Mouse (Mus musculus) ES-E14 (cell line): Measurements from ENCODE around the gene Cd163. TPM values are rescaled to one million over a fixed set of nuclear protein-coding genes. Genes with fewer than 3 reads are reported as not detected.

Source experiments
- DNase-seq: peaks from one replicate; pipeline ENCODE4 v3.0.0-alpha.2; 2013; ENCODE audit warnings: low read depth, low spot score
- H3K27ac ChIP-seq: 2 replicates; pipeline ENCODE4 v1.5.1; 2012; ENCODE audit warnings: low read depth, mild to moderate bottlenecking, low read length, moderate library complexity, mixed read lengths; ENCODE audit not compliant: poor library complexity, insufficient read depth, severe bottlenecking
- H3K36me3 ChIP-seq: 2 replicates; pipeline ENCODE4 v1.6.1; 2012; ENCODE audit warnings: mild to moderate bottlenecking, low read length, moderate library complexity, mixed read lengths; ENCODE audit not compliant: control insufficient read depth, poor library complexity, insufficient read depth, severe bottlenecking
- H3K4me1 ChIP-seq, 2 experiments: fragments of 150-350 bp in 1 of 2; sonication (generic) in 1 of 2; 2 replicates each; pipeline ENCODE4 v1.6.1; 2012; ENCODE audit warnings: low read length in 2 of 2, mild to moderate bottlenecking in 1 of 2, mixed read lengths in 1 of 2; ENCODE audit not compliant: control insufficient read depth in 2 of 2, insufficient read depth in 2 of 2, poor library complexity in 1 of 2
- H3K4me3 ChIP-seq, 2 experiments: fragments of 150-350 bp in 1 of 2; sonication (generic) in 1 of 2; 2 replicates each; pipeline ENCODE4 v1.5.1; 2012; ENCODE audit warnings: low read length in 2 of 2, low read depth in 1 of 2, mild to moderate bottlenecking in 1 of 2, mixed read lengths in 1 of 2; ENCODE audit not compliant: insufficient read depth in 1 of 2, poor library complexity in 1 of 2, severe bottlenecking in 1 of 2
- H3K9ac ChIP-seq: 2 replicates; pipeline ENCODE4 v1.6.1; 2012; ENCODE audit warnings: low read depth, mild to moderate bottlenecking, low read length, mixed read lengths; ENCODE audit not compliant: poor library complexity, insufficient read depth, severe bottlenecking
- H3K9me3 ChIP-seq: fragments of 150-350 bp; sonication (generic); 2 replicates; pipeline ENCODE4 v1.6.1; 2012; ENCODE audit warnings: low read depth, mild to moderate bottlenecking, low read length; ENCODE audit not compliant: control insufficient read depth, insufficient read depth
- CHD2 ChIP-seq: IDR thresholded peaks from 2 replicates; pipeline ENCODE4 v1.6.1; 2014; ENCODE audit warnings: mild to moderate bottlenecking, low read depth, low read length, inconsistent platforms
- HCFC1 ChIP-seq: IDR thresholded peaks from 2 replicates; pipeline ENCODE4 v1.6.1; 2012; ENCODE audit warnings: low read length, inconsistent platforms, borderline replicate concordance; ENCODE audit not compliant: insufficient read depth
- MAFK ChIP-seq: IDR thresholded peaks from 2 replicates; pipeline ENCODE4 v1.6.1; 2014; ENCODE audit warnings: mild to moderate bottlenecking, low read depth, low read length, inconsistent platforms; ENCODE audit not compliant: insufficient read depth
- ZC3H11A ChIP-seq: IDR thresholded peaks from 2 replicates; pipeline ENCODE4 v1.6.1; 2012; ENCODE audit warnings: low read depth, mild to moderate bottlenecking, inconsistent platforms, low read length, borderline replicate concordance
- ZNF384 ChIP-seq: IDR thresholded peaks from 2 replicates; pipeline ENCODE4 v1.6.1; 2012; ENCODE audit warnings: low read depth, low read length, inconsistent platforms
- in situ Hi-C, 2 experiments: fragments of 600-800 bp; cut with MboI; formaldehyde crosslinking; loops; one replicate each; pipeline ENCODE4 v1.15.1; 2025; ENCODE audit warnings: low sequenced_read_pairs in 2 of 2, inconsistent platforms in 1 of 2; ENCODE audit not compliant: unreplicated experiment in 2 of 2
- total RNA-seq: library from RNA; depleted of rRNA; stranded (reverse); fragments of 300-350 nt; gene quantifications from 2 replicates; pipeline ENCODE4 v1.2.3, GENCODE M21; 2012

Gene Cd163
- total RNA-seq, 1 experiment, result 0.22 TPM

DNA sequence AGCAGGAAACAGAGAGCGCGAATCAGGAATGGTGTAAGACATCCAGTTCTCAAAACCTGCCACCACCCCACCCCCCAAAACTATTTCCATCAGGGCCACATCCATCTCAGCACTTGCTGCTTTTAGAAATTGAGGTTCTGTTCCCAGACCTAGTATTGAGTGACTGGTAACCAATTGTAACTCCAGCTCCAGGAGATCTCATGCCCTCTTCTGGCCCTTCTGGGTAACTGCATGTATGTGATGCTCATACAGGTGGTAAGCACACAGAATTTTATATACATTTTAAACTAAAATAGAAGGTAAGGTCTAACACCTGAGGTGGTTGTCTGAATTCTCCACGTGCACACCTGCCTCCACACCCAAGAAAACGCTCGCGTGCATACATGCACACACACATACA is 42.2 kb downstream of the Cd163 start:
- Histone ChIP-seq H3K36me3 (no peaks in the 10 kb centered on the region), H3K4me1 (no peaks in the 10 kb centered on the region), H3K9me3 (no peaks in the 10 kb centered on the region), H3K27ac (no peak overlapping the region), H3K9ac (no peak overlapping the region), H3K4me3 (no peak overlapping the region)
- in situ Hi-C loops, result no loop called here
- DNase-seq, result peak; percentile 15
- no peak for TF ChIP-seq HCFC1
- 0 out of 2 replicates have a peak, but pooled peaks have one; percentile 5 for TF ChIP-seq ZC3H11A

DNA sequence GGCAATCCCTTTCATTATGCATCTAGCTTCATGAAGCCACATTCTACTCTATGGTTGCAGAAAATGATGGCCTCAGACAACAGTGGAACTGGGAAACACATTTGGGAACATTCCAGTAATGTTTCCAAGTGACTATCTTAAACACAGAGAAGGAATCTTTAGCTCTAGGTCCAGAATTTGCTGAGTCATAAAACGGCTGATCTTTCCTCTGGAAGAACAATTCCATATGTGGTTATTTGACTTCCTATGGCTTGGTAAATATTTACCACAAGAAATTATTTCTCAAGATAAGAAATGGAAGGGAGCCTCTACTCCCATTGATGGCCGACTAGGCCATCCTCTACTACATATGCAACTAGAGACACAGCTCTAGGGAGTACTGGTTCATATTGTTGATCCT is 48.8 kb downstream of the Cd163 start:
- no peaks in the 10 kb centered on the region for H3K4me1 ChIP-seq
- no peak for TF ChIP-seq ZC3H11A
- TF ChIP-seq CHD2, result no peak
- no peak for TF ChIP-seq MAFK
- TF ChIP-seq ZNF384, result no peak
- TF ChIP-seq HCFC1, result no peak
- in situ Hi-C loops, result no loop called here
- no peak overlapping the region for H3K4me3 ChIP-seq
- no peak for DNase-seq
- no peak overlapping the region for H3K9ac ChIP-seq
- H3K36me3 ChIP-seq, result no peaks in the 10 kb centered on the region
- H3K9me3 ChIP-seq, result no peaks in the 10 kb centered on the region
- no peak overlapping the region for H3K27ac ChIP-seq

DNA sequence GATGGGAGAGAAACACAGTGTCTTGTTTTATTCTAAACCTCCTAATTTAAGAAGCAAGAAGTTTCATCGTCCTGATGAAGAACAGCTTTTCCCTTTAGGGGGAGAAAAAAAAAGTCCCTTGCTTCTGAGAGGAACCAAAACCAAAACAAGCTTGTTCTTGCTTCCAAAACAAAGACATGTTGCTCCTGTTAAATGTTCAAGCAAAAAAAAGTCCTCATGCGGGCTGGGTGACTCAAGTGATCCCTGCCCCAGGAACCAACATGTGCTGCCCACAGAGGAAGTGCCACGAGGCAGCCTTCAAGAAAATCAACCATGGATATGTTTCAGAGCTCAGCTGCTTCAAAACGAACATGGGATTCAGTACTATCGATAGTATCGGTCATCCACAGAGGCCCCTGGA is 54.5 kb downstream of the Cd163 start:
- H3K4me1 ChIP-seq, result no peaks in the 10 kb centered on the region
- H3K9ac ChIP-seq, result no peak overlapping the region
- TF ChIP-seq ZNF384 (no peak), HCFC1 (no peak), MAFK (no peak), ZC3H11A (no peak), CHD2 (no peak)
- in situ Hi-C loops, result no loop called here
- no peak overlapping the region for H3K27ac ChIP-seq
- DNase-seq, result no peak
- no peaks in the 10 kb centered on the region for H3K36me3 ChIP-seq
- H3K4me3 ChIP-seq, result no peak overlapping the region
- no peaks in the 10 kb centered on the region for H3K9me3 ChIP-seq

DNA sequence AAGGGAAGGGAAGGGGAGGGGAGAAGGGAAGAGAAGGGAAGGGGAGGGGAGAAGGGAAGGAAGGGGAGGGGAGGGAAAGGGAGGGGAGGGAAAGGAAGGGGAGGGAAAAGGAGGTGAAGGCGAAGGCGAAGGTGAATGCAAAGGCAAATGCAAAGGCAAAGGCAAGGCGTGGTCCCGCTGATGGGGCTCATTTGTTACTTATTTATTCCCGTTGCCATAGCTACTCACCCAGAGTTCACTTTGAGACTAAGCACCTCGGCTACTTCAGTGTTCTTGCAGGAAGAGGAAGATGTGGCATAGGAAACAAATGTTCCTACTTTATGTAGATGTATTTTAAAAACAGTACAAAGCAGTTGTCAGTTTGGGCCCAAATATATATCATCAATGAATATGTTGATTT is 56.1 kb downstream of the Cd163 start:
- Histone ChIP-seq H3K36me3 (no peaks in the 10 kb centered on the region), H3K4me3 (no peak overlapping the region), H3K4me1 (no peaks in the 10 kb centered on the region), H3K9me3 (no peaks in the 10 kb centered on the region), H3K9ac (no peak overlapping the region), H3K27ac (no peak overlapping the region)
- TF ChIP-seq HCFC1 (no peak), ZC3H11A (no peak), ZNF384 (no peak), MAFK (no peak), CHD2 (no peak)
- in situ Hi-C loops, result no loop called here
- DNase-seq, result peak; percentile 20

DNA sequence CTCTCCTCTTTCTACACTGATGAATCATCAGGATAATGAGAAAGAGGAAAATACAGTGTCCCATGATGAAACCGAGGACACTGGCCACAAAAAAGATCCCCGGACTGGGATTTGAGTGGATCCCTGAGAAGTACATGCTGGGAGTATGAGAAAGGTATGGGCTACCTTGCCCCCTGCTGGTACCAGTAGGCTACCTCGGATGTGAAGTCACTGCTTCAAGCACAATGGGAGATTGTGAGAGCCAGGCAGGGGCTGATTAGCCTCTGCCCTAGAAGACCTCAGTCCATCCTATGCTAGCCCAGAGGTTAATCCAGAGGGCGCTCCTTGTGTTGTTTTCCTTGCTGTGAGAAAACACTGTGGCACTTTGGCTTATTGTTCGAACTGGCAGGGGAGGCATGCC is 59.9 kb downstream of the Cd163 start:
- no peak for TF ChIP-seq ZNF384
- TF ChIP-seq CHD2, result no peak
- TF ChIP-seq ZC3H11A, result no peak
- TF ChIP-seq MAFK, result no peak
- no peak for TF ChIP-seq HCFC1

More for the DNA sequence above, 59.9 kb downstream of the Cd163 start:
- DNase-seq, result no peak
- Histone ChIP-seq H3K27ac (no peak overlapping the region), H3K9ac (no peak overlapping the region), H3K4me1 (no peaks in the 10 kb centered on the region), H3K4me3 (no peak overlapping the region), H3K36me3 (no peaks in the 10 kb centered on the region), H3K9me3 (no peaks in the 10 kb centered on the region)
- in situ Hi-C loops, result no loop called here
